Mouse (Mus musculus) cortical plate, adult 2 months (tissue): Measurements from ENCODE around the gene Clp1. TPM values are rescaled to one million over a fixed set of nuclear protein-coding genes. Genes with fewer than 3 reads are reported as not detected.

Experiments
- H3K27ac ChIP-seq: fragments of 200-500 bp; 2 replicates; pipeline ENCODE4 v1.5.1; 2012; ENCODE audit warnings: low read length, control low read depth, inconsistent platforms; ENCODE audit not compliant: insufficient read depth
- H3K4me1 ChIP-seq: fragments of 200-500 bp; 2 replicates; pipeline ENCODE4 v1.6.1; 2011; ENCODE audit warnings: low read length; ENCODE audit not compliant: control insufficient read depth, insufficient read depth
- H3K4me3 ChIP-seq: fragments of 200-500 bp; 2 replicates; pipeline ENCODE4 v1.5.1; 2011; ENCODE audit warnings: mild to moderate bottlenecking, low read length, control low read depth; ENCODE audit not compliant: insufficient read depth
- CTCF ChIP-seq: fragments of 200-500 bp; IDR thresholded peaks from 2 replicates; pipeline ENCODE4 v1.5.1; 2011; ENCODE audit warnings: mild to moderate bottlenecking, control low read depth, low read length; ENCODE audit not compliant: insufficient read depth; ENCODE audit errors: extremely low read depth
- POLR2A ChIP-seq: fragments of 200-500 bp; IDR thresholded peaks from 2 replicates; pipeline ENCODE4 v1.6.1; 2011; ENCODE audit warnings: mild to moderate bottlenecking, low read length, control low read depth; ENCODE audit not compliant: insufficient read depth; ENCODE audit errors: extremely low read depth
- polyA plus RNA-seq: library from polyadenylated mRNA; depleted of rRNA; stranded (reverse); fragments of >200 nt; gene quantifications from 2 replicates; pipeline ENCODE4 v1.2.3, GENCODE M21; 2012; rRNA removed

The Clp1 gene
- polyA plus RNA-seq, 1 experiment, result 10.0 TPM

- no peaks in the 10 kb centered on the region for H3K4me1 ChIP-seq
- H3K27ac ChIP-seq, result no peak overlapping the region
- no peak overlapping the region for H3K4me3 ChIP-seq
- TF ChIP-seq CTCF, result no peak
Observed at GRCm38 (mm10) chr2:84690050-84690449, 37.1 kb downstream of the Clp1 start.

GRCm38 (mm10) chr2:84688080-84688844 lies 38.9 kb downstream of the Clp1 start:
- no peak overlapping the region for H3K4me3 ChIP-seq
- H3K27ac ChIP-seq, result no peak overlapping the region
- TF ChIP-seq CTCF, result no peak
- TF ChIP-seq POLR2A, result no peak
- H3K4me1 ChIP-seq, result no peaks in the 10 kb centered on the region

GRCm38 (mm10) chr2:84682605-84683183 lies 44.5 kb downstream of the Clp1 start:
- H3K4me1 ChIP-seq, result peaks cover 1% of the 10 kb centered on the region; the same call in 1 of the 2 replicates

GRCm38 (mm10) chr2:84679016-84679415 lies 48.1 kb downstream of the Clp1 start, which contains the start of gene Tmx2:
Gene Tmx2 (minus strand): TSS chr2:84679140.
- H3K4me3 ChIP-seq, result peak within 1 kb of the TSS; percentile 98
- H3K27ac ChIP-seq, result no peak within 1 kb of the TSS
- H3K4me1 ChIP-seq, result peaks cover 4% of the 10 kb centered on the region; the same call in 1 of the 2 replicates
- TF ChIP-seq POLR2A, result no peak
- no peak for TF ChIP-seq CTCF

More at GRCm38 (mm10) chr2:84682605-84683183, 44.5 kb downstream of the Clp1 start:
- H3K27ac ChIP-seq, result no peak overlapping the region
- TF ChIP-seq CTCF, result no peak
- TF ChIP-seq POLR2A, result no peak
- no peak overlapping the region for H3K4me3 ChIP-seq

GRCm38 (mm10) chr2:84677968-84678880 lies 48.9 kb downstream of the Clp1 start, which contains the start of the genes Gm28635 and Med19:
Gene Gm28635 (minus strand): TSS chr2:84678041.
Gene Med19 (plus strand): TSS chr2:84678402.
- peak within 1 kb of the TSS; percentile 98 for H3K4me3 ChIP-seq
- peaks cover 4% of the 10 kb centered on the region; the same call in 1 of the 2 replicates for H3K4me1 ChIP-seq
- TF ChIP-seq POLR2A, result peak; percentile 90; the same call in 1 of the 2 replicates
- TF ChIP-seq CTCF, result no peak
- H3K27ac ChIP-seq, result no peak within 1 kb of the TSS

- H3K4me1 ChIP-seq, result peaks cover 4% of the 10 kb centered on the region; the same call in 1 of the 2 replicates
- TF ChIP-seq CTCF (0 out of 2 replicates have a peak, but pooled peaks have one; percentile 13), POLR2A (no peak)
- H3K27ac ChIP-seq, result no peak overlapping the region
- peak overlapping the region; percentile 98 for H3K4me3 ChIP-seq
Observed at GRCm38 (mm10) chr2:84677270-84677967, 49.7 kb downstream of the Clp1 start.

Other genes starting within 250 kb of the Clp1 start
- gene Ctnnd1, start 76.6 kb downstream of the Clp1 start, polyA plus RNA-seq, result 42.1 and 42.6 TPM in 2 replicates
- not detected in 2 replicates for gene Btbd18, start 68.3 kb downstream of the Clp1 start, polyA plus RNA-seq
- gene Selenoh, start 56.6 kb downstream of the Clp1 start, polyA plus RNA-seq, result 50.4 and 53.7 TPM in 2 replicates
- not detected in 2 replicates for gene Gm28635, start 49.3 kb downstream of the Clp1 start, polyA plus RNA-seq
- 26.8 and 28.2 TPM in 2 replicates for gene Med19, start 48.9 kb downstream of the Clp1 start, polyA plus RNA-seq
- gene Tmx2, start 48.2 kb downstream of the Clp1 start, polyA plus RNA-seq, result 264 and 274 TPM in 2 replicates
- gene Zdhhc5, start 12.2 kb downstream of the Clp1 start, polyA plus RNA-seq, result 27.5 and 29.7 TPM in 2 replicates
- 129 and 156 TPM in 2 replicates for gene Ypel4, start 6.7 kb upstream of the Clp1 start, polyA plus RNA-seq
- 1.4 and 2.0 TPM in 2 replicates for gene Gm19426, start 16.3 kb upstream of the Clp1 start, polyA plus RNA-seq
- gene Serping1, start 48.1 kb upstream of the Clp1 start, polyA plus RNA-seq, result 11.2 and 13.6 TPM in 2 replicates
- 9.4 and 12.1 TPM in 2 replicates for gene Ube2l6, start 71.5 kb upstream of the Clp1 start, polyA plus RNA-seq
- gene Smtnl1, start 95.3 kb upstream of the Clp1 start, polyA plus RNA-seq, result not detected in 2 replicates
- 82.0 and 85.7 TPM in 2 replicates for gene Timm10, start 99.6 kb upstream of the Clp1 start, polyA plus RNA-seq
- gene Slc43a1, start 111.5 kb upstream of the Clp1 start, polyA plus RNA-seq, result 0.13 and 0.52 TPM in 2 replicates
- 73.3 and 76.9 TPM in 2 replicates for gene Rtn4rl2, start 159.4 kb upstream of the Clp1 start, polyA plus RNA-seq
- 0.68 and 0.92 TPM in 2 replicates for gene Slc43a3, start 209.2 kb upstream of the Clp1 start, polyA plus RNA-seq